Mouse (Mus musculus) testis, adult 10 weeks (tissue): ENCODE data around the gene Ltbp1. TPM values are rescaled to one million over a fixed set of nuclear protein-coding genes. Genes with fewer than 3 reads are reported as not detected.

ENCODE experiments used
- polyA plus RNA-seq: library from polyadenylated mRNA; stranded (reverse); fragments of 350-450 nt; fragmentation: Illumina TruSeq; extraction: RNeasy Lipid Tissue Mini Kit (QIAGEN cat#74804); gene quantifications from one replicate; pipeline ENCODE4 v1.2.3, GENCODE M21; 2014; ENCODE audit warnings: low read depth, low replicate concordance

Gene Ltbp1
- 3.9 TPM for polyA plus RNA-seq

GRCm38 (mm10) chr17:75005281-75005684, at the start of gene Ltbp1:
Ltbp1 (plus strand) TSS chr17:75005568.

GRCm38 (mm10) chr17:75435599-75435998, 430.2 kb downstream of the Ltbp1 start, which contains the start of gene Rasgrp3:
Rasgrp3 (plus strand) TSS chr17:75435896.

